Comparison of ENCODE assay signal across 8 mouse cellular contexts in the genomic region with DNA sequence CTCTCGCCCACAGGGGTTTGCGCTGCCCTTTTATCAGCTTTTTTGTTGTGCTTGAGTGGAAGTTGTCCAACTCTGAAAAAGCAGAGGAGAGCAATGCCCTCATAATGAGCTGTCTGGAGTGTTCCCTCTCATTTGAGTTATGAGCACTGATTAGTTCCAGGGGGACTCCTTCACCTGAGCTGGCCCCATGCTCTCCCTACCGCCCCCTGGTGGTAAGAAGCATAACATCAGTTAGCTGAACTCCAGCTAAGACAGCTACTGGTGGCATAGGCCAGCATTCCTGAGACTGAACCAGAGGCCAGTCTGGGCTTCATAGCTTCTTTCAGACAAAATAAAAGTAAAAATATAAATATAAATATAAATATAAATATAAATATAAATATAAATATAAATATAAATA.
DNase-seq lines count a peak whose midpoint lies in the region; ATAC-seq and TF ChIP-seq lines count a peak whose summit lies in the region.

No protein-coding gene starts in this region.

- no peaks in the 10 kb centered on the region for H3K36me3 ChIP-seq in small intestine, adult 2 months (ENCODE audit: control insufficient read depth, insufficient read depth, low read length)

- H3K4me3 ChIP-seq in small intestine, adult 2 months (ENCODE audit: low read depth, low read length), result no peak overlapping the region

- 64% methylated on average over 3 of the region's 3 CpGs for WGBS in small intestine, adult 2 months

- DNase-seq in heart, postnatal 4 days, result peak; percentile 39
- no peak for DNase-seq in heart, adult 9 months (ENCODE audit: low spot score in 2 of 2)
- DNase-seq in urinary bladder, postnatal 25 days (ENCODE audit: low spot score), result peak; percentile 35
- DNase-seq in urinary bladder, adult 2 months (ENCODE audit: low spot score), result no peak
- DNase-seq in cerebellum, adult 9-11 months, result peak; percentile 9
- peak; percentile 45 to 53 for DNase-seq in layer of hippocampus, postnatal 10 days (ENCODE audit: low spot score in 2 of 2)

- TF ChIP-seq CTCF in small intestine, adult 2 months (IDR thresholded peaks at IDR 0.05; ENCODE audit: extremely low read depth, insufficient read length, insufficient replicate concordance, low read depth, low read length), result peak; percentile 56; the same call in 1 of the 2 replicates

- no peaks in the 10 kb centered on the region for H3K4me1 ChIP-seq in small intestine, adult 2 months (ENCODE audit: control insufficient read depth, insufficient read depth, insufficient read length, low read length)

- TF ChIP-seq POLR2A in small intestine, adult 2 months (IDR thresholded peaks at IDR 0.05; ENCODE audit: low read depth, low read length), result no peak

- H3K27me3 ChIP-seq in small intestine, adult 2 months (ENCODE audit: control insufficient read depth, insufficient read depth, low read length), result no peaks in the 10 kb centered on the region

- no peak overlapping the region for H3K27ac ChIP-seq in small intestine, adult 2 months (ENCODE audit: insufficient read depth, low read depth, low read length)

- no peak for ATAC-seq in erythroid progenitor cell, adult 5-6 weeks (replicated peaks; ENCODE audit: low FRiP score, poor library complexity, severe bottlenecking)

Comparison
In these comparisons a context has a peak if more than half of its experiments do, and no peak if none do; other contexts are left out.
1. DNase-seq: peak in heart, postnatal 4 days (single experiment), urinary bladder, postnatal 25 days (single experiment), cerebellum, adult 9-11 months (single experiment) and layer of hippocampus, postnatal 10 days (2 of 2); none in heart, adult 9 months (0 of 2) and urinary bladder, adult 2 months (single experiment).